Mouse (Mus musculus) liver, embryonic 14.5 days (tissue): ENCODE data around the gene Isg20l2. TPM values are rescaled to one million over a fixed set of nuclear protein-coding genes. Genes with fewer than 3 reads are reported as not detected.
A peak's percentile ranks its signal among the peaks of the same experiment; 100 is the strongest.

Experiments used
- ATAC-seq: fragments of 200-750 bp; cut with Nextera tagmentation; 2 replicates; pipeline ENCODE4 v1.8.0; 2017; ENCODE audit warnings: moderate number of reproducible peaks, mild to moderate bottlenecking, moderate library complexity; ENCODE audit not compliant: insufficient read depth
- DNase-seq, 3 experiments: peaks; one replicate each; pipeline ENCODE4 v3.0.0-alpha.2; 2012 to 2013; ENCODE audit warnings: low read depth in 3 of 3, low spot score in 3 of 3
- H3K27ac ChIP-seq: fragments of 300-500 bp; sonication (generic); 2 replicates; pipeline ENCODE4 v1.5.1; 2014; ENCODE audit warnings: moderate library complexity, mild to moderate bottlenecking, control low read depth, inconsistent platforms
- H3K27me3 ChIP-seq: fragments of 300-500 bp; sonication (generic); 2 replicates; pipeline ENCODE4 v1.6.1; 2014; ENCODE audit warnings: mild to moderate bottlenecking, low read length, moderate library complexity; ENCODE audit not compliant: control insufficient read depth, insufficient read depth
- H3K36me3 ChIP-seq: fragments of 300-500 bp; sonication (generic); replicated peaks from 2 replicates; pipeline ENCODE4 v1.6.1; 2014; ENCODE audit warnings: low read depth; ENCODE audit not compliant: control insufficient read depth, insufficient read depth
- H3K4me1 ChIP-seq, 2 experiments: fragments of 200-500 bp in 1 of 2; fragments of 300-500 bp in 1 of 2; sonication (generic) in 1 of 2; replicated peaks; 2 replicates each; pipeline ENCODE4 v1.6.1; 2012 to 2014; ENCODE audit warnings: antibody characterized with exemption in 1 of 2, inconsistent platforms in 1 of 2, low read length in 1 of 2; ENCODE audit not compliant: control insufficient read depth in 2 of 2, insufficient read depth in 2 of 2
- H3K4me2 ChIP-seq: fragments of 300-500 bp; sonication (generic); 2 replicates; pipeline ENCODE4 v1.6.1; 2014; ENCODE audit warnings: low read depth, mild to moderate bottlenecking, control low read depth, moderate library complexity
- H3K4me3 ChIP-seq, 2 experiments: fragments of 200-500 bp in 1 of 2; fragments of 300-500 bp in 1 of 2; sonication (generic) in 1 of 2; 2 replicates each; pipeline ENCODE4 v1.5.1; 2012 to 2014; ENCODE audit warnings: low read depth in 2 of 2, low read length in 2 of 2, mild to moderate bottlenecking in 2 of 2, control low read depth in 1 of 2, inconsistent platforms in 1 of 2, moderate library complexity in 1 of 2; ENCODE audit not compliant: insufficient read depth in 1 of 2
- H3K9ac ChIP-seq: fragments of 300-500 bp; sonication (generic); replicated peaks from 2 replicates; pipeline ENCODE4 v1.6.1; 2014; ENCODE audit warnings: mild to moderate bottlenecking, control low read depth, moderate library complexity
- H3K9me3 ChIP-seq: fragments of 300-500 bp; sonication (generic); 2 replicates; pipeline ENCODE4 v1.6.1; 2016; ENCODE audit warnings: low read length, mixed read lengths; ENCODE audit not compliant: control insufficient read depth
- CTCF ChIP-seq: IDR thresholded peaks from 2 replicates; pipeline ENCODE4 v1.5.1; 2016; ENCODE audit warnings: antibody characterized with exemption, low read depth, control low read depth
- EP300 ChIP-seq: IDR thresholded peaks from 2 replicates; pipeline ENCODE4 v1.6.1; 2016; ENCODE audit warnings: antibody characterized with exemption, low read depth
- WGBS: fragments of 180-500 bp; shearing (Covaris S2); extraction: QIAGEN DNeasy Blood & Tissue Kit; methylation state at CpG from one replicate; pipeline ENCODE4 v1.1.7; 2014; ENCODE audit not compliant: insufficient replicate concordance; 5-methylcytosine and 5-hydroxymethylcytosine counted together
- polyA plus RNA-seq, 2 experiments: library from polyadenylated mRNA; depleted of rRNA in 1 of 2; stranded (reverse) in 1 of 2; unstranded in 1 of 2; fragments of >200 nt; fragmentation: Nextera tagmentation in 1 of 2; extraction: Ambion mirVana in 1 of 2; gene quantifications; 2 replicates each; pipeline versions ENCODE4 v1.2.1 to v1.2.3; 2012 to 2014

The Isg20l2 gene
- polyA plus RNA-seq, 2 experiments: 9.7 to 14.8 TPM

DNA sequence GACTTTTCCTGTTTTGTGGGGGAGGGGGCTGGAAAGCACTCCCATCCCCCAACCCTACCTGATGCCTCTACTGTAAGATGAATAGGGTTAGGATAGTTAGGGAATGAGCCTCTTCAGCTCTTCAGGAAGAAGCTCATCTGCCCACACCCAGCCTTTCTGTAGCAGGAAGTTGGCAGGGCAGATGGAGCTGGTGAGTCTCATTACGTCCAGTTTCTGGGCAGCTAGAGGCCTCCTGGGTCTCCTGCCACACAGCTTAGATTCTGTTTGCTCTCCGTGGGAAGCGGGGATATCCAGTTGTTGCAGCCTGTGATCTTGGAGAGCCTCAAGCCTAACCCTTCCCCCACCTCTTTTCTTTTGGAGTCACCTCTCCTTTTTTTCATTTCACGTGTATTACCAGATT, 20.2 kb upstream of the Isg20l2 start:
- DNase-seq (no peak), ATAC-seq (no peak)
- Histone ChIP-seq H3K4me2 (peak overlapping the region; percentile 91), H3K27ac (peak overlapping the region; percentile 89), H3K9ac (peak overlapping the region; percentile 100), H3K36me3 (peaks cover 25% of the 10 kb centered on the region), H3K27me3 (no peaks in the 10 kb centered on the region), H3K4me1 (peaks cover 51 to 58% of the 10 kb centered on the region in 2 experiments), H3K9me3 (no peaks in the 10 kb centered on the region), H3K4me3 (peak overlapping the region; percentile 36 to 100)
- TF ChIP-seq CTCF (no peak), EP300 (no peak)
- WGBS: 12% methylated on average over 4 of the region's 4 CpGs

DNA sequence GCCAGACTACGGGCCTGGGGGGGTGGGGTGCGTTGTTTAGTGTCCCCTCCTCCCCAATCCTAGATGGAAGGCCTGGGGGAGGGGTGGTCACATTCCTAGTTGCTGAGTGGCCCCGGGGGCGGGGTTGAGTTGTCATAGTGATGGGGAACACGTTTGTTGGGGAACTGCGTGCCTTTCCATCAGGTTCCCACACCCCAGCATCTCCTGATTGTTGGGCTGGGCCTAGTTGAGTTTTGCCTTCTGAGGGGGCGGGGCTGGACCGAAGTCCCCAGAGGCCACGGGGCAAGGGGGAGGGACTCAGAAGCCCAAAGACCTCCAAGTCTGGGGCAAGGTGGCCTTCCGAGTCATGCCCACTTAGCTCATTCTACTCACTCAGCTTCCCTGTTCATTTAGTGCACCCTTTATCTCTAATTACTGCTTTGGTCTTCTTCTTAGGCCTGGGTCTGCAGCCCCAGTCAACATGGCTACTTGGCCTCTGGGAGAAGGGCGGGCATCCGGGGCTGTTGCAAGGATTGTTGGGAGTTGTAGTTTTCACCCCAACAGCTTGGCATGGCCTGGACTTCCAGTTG, 19.5 kb upstream of the Isg20l2 start:
- peak overlapping the region; percentile 89 for H3K27ac ChIP-seq
- H3K4me1 ChIP-seq: peaks cover 51 to 54% of the 10 kb centered on the region in 2 experiments
- WGBS: 14% methylated on average over 12 of the region's 12 CpGs
- peak overlapping the region; percentile 52 to 100 for H3K4me3 ChIP-seq
- H3K9ac ChIP-seq: peak overlapping the region; percentile 44
- peaks cover 33% of the 10 kb centered on the region for H3K36me3 ChIP-seq
- no peaks in the 10 kb centered on the region for H3K27me3 ChIP-seq
- H3K4me2 ChIP-seq: peak overlapping the region; percentile 91
- H3K9me3 ChIP-seq: no peaks in the 10 kb centered on the region
- DNase-seq: peak in 1 of 3 experiments; percentile 47
- ATAC-seq: peak; percentile 5; the same call in 1 of the 2 replicates
- TF ChIP-seq EP300 (no peak), CTCF (no peak)

DNA sequence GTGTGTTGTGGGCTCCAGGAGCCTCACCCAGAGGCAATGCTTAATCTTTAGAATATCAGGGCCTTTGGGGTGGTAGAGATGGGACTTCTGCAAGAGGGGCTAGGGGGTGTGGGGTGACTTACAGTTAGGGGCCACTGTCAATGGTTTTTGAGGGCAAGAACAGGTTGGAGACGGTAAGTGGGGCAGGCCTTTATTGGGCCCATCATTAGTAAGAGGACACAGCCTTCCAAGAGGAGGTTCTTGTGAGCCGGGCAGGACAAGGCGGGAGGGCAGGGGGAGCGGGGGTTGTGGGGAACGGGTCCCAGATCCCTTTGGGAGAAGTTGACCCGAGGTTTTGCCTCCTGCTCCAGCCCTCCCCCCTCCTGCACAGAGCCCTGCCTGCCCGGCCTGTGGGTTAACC, 16.6 kb upstream of the Isg20l2 start:
- WGBS: 65% methylated on average over 7 of the region's 7 CpGs
- H3K9me3 ChIP-seq: no peaks in the 10 kb centered on the region

DNA sequence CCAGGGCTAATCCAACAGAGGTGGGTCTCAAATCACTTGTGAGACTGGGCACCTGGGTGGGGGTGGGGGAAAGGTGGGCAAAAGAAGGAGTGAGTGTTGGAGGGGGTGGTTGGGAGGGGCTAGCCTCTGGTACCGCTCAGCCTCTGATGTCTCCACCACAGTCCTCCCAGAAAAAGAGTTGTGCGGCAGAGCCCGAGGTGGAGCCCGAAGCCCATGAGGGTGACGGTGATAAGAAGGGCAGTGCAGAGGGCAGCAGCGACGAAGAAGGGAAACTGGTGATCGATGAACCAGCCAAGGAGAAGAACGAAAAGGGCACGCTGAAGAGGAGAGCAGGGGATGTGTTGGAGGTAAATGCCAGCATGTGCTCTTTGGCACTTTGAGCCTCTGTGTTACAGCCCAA, 16.2 kb upstream of the Isg20l2 start:
- H3K9me3 ChIP-seq: no peaks in the 10 kb centered on the region
- no peak for TF ChIP-seq EP300
- no peak for TF ChIP-seq CTCF
- H3K27me3 ChIP-seq: no peaks in the 10 kb centered on the region
- H3K27ac ChIP-seq: peak overlapping the region; percentile 52
- ATAC-seq: peak; percentile 35; the same call in 1 of the 2 replicates
- no peak for DNase-seq
- H3K36me3 ChIP-seq: peaks cover 54% of the 10 kb centered on the region
- 0 out of 2 replicates have a peak overlapping the region, but pooled peaks have one; percentile 20 for H3K4me2 ChIP-seq
- H3K9ac ChIP-seq: no peak overlapping the region
- H3K4me1 ChIP-seq: peaks cover 41 to 43% of the 10 kb centered on the region in 2 experiments
- H3K4me3 ChIP-seq: no peak overlapping the region
- 61% methylated on average over 10 of the region's 10 CpGs for WGBS

More for the DNA sequence above, 16.6 kb upstream of the Isg20l2 start:
- no peak for TF ChIP-seq EP300
- TF ChIP-seq CTCF: no peak
- Histone ChIP-seq H3K9ac (0 out of 2 replicates have a peak overlapping the region, but pooled peaks have one; percentile 27), H3K4me3 (no peak overlapping the region), H3K4me2 (0 out of 2 replicates have a peak overlapping the region, but pooled peaks have one; percentile 20), H3K27me3 (no peaks in the 10 kb centered on the region), H3K4me1 (peaks cover 42 to 44% of the 10 kb centered on the region in 2 experiments), H3K36me3 (peaks cover 54% of the 10 kb centered on the region), H3K27ac (peak overlapping the region; percentile 52)
- DNase-seq: no peak
- no peak for ATAC-seq

DNA sequence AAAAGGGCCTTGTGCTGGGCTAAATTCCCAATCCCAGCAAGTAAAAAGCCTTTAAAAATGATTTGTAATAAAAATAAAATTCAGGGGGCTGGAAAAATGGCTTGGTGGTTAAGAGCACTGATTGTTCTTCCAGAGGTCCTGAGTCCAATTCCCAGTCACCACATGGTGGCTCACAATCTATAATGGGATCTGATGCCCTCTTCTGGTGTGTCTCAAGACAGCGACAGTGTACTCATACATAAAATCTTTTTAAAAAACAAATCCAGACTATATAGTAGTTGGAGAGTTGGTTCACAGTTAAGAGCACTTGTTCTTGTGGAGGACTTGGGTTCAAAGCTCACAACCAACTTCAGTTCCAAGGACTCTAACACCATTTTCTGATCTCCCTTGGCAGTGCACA, 13.1 kb upstream of the Isg20l2 start:
- no peak overlapping the region for H3K9ac ChIP-seq
- no peaks in the 10 kb centered on the region for H3K27me3 ChIP-seq
- no peak for TF ChIP-seq EP300
- TF ChIP-seq CTCF: no peak
- no peak overlapping the region for H3K4me3 ChIP-seq
- H3K27ac ChIP-seq: no peak overlapping the region
- peaks cover 53% of the 10 kb centered on the region for H3K36me3 ChIP-seq
- H3K9me3 ChIP-seq: no peaks in the 10 kb centered on the region
- ATAC-seq (no peak), DNase-seq (no peak)
- H3K4me1 ChIP-seq: peaks cover 13 to 22% of the 10 kb centered on the region in 2 experiments
- 74% methylated on average over 1 of the region's 1 CpGs for WGBS
- no peak overlapping the region for H3K4me2 ChIP-seq
